Mouse (Mus musculus): ENCODE data around the gene Nlrp9b. TPM values are rescaled to one million over a fixed set of nuclear protein-coding genes. Genes with fewer than 3 reads are reported as not detected.
A peak's percentile ranks its signal among the peaks of the same experiment; 100 is the strongest.
"Not testable (repeated sequence)": the region's sequence is repeated elsewhere in the genome, so short reads cannot be mapped to it uniquely, and the experiment has no call there.

Nlrp9b gene
- not detected for total RNA-seq (2021)
- long read RNA-seq, experiment 1 = 0 reads
- long read RNA-seq, experiment 2 = 0 reads

DNA sequence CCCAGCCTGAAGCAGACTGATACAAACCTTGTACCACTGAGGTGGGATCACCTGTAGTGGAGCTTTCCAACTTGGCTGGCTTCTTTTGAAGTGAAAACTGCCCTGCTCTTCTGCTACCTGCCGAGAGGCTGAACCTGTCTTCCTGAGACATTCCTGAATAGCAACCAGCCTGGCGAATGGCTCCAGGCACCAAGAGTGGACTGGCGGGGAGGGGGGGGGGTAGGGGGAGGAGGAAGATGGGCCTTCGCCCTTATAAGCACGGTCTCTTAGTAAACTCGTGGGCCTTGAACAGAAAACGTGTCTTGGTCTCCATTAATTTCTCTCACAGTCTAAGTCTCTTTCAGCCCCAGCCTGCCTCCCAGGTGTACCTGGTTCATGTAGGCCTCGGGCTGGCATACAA is at the start of gene Nlrp9b:
Gene Nlrp9b, plus strand, starts transcription at position 301 of the 400 bp plus-strand sequence.
- intact Hi-C loops (cut with DNase I); DNase-seq: not testable (repeated sequence)

- intact Hi-C loops (cut with DNase I) = no loop called here
- no peak for DNase-seq
Measured at GRCm38 (mm10) chr7:19944709-19945108, 46.6 kb upstream of the Nlrp9b start.

- DNase-seq = no peak
- intact Hi-C loops (cut with DNase I) = no loop called here
Measured at GRCm38 (mm10) chr7:19945201-19945600, 46.1 kb upstream of the Nlrp9b start.

DNA sequence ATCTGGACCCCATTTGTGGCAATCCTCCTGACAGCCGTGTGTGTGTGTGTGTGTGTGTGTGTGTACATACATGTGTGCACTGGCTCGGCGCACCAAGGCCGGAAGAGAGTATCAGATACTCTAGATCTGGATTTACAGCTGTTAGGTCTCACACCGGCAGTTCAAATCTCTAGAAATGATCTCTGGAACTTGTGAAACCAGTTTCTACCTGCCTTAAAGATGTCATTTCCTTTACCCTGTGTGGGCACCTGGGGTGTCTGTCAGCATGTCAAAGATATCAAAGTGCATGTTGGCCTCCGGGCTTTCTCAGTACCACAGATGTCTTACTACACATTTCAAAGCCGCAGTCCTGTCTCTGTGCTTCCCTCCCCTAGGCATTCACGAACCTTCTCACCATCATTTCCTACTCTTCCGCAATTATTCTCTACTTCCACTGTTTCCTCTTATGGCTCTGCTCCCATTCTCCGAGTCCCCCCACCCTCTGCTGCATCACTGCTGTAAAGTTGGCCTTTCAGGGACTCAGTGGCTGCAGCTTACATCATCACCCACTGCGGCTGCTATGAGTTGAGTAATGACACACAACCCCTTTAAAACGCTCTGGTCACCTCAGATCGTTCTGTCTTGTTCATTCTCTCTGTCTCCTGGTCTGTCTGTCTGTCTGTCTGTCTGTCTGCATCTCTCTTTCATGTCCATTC is 45.3 kb upstream of the Nlrp9b start:
- intact Hi-C loops (cut with DNase I) = no loop called here
- no peak for DNase-seq

DNA sequence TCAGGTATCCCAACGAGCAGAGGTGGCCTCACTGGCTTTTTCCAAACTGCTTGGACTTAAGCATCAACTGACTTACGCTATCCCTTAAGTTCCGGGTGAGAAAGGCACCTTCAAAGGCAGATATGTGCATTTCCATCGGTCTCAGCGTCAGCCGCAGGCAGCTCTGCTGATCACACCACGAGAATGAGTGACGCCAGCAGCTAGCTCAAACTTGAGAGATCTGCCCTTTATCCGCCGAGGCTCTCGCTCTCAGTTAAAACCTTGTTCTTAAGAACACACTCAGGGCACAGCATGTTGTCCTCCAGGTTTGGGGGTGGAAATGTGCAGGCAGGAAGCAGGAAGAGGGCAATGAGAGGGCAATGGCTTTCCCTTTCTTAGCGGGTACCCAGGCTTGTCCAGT is 42.3 kb upstream of the Nlrp9b start:
- DNase-seq = no peak
- intact Hi-C loops (cut with DNase I) = no loop called here

DNA sequence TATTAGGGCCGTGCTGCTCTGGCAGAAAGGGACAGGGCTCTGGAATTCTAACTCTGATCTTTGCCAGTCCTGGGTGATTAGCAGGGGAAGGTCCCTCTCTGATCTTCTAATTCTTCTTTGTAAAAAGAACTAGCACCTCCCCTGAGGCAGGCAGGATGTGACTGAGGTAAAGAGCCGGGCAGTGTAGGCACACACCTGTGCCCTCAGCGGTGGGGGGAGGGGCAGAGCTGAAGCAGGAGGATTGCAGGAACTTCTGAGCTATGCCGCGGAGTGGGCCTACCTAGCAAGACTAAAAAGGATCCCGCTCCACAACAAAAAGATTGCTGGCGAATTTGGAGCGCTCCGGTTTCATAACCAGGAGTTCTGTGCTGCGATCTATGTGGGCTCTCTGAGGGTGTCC is 41.3 kb upstream of the Nlrp9b start:
- DNase-seq = no peak
- intact Hi-C loops (cut with DNase I) = no loop called here

- no peak for DNase-seq
Measured at GRCm38 (mm10) chr7:19950589-19950988, 40.7 kb upstream of the Nlrp9b start, which contains the start of gene Igsf23. Igsf23 (minus strand) TSS chr7:19950756.

GRCm38 (mm10) chr7:19952320-19952986 is 38.8 kb upstream of the Nlrp9b start:
- intact Hi-C loops (cut with DNase I) = loop anchor here (1.0 kb wide), 1 partner anchor 42 kb away; no protein-coding TSS in a partner anchor
- DNase-seq = no peak

More at GRCm38 (mm10) chr7:19950589-19950988, 40.7 kb upstream of the Nlrp9b start, which contains the start of gene Igsf23:
- intact Hi-C loops (cut with DNase I) = no loop called here

- intact Hi-C loops (cut with DNase I) = no loop called here
- DNase-seq = no peak
Measured at GRCm38 (mm10) chr7:19953054-19953453, 38.2 kb upstream of the Nlrp9b start.

GRCm38 (mm10) chr7:19955861-19956260 is 35.4 kb upstream of the Nlrp9b start:
- no peak for DNase-seq
- intact Hi-C loops (cut with DNase I) = loop anchor here (1.0 to 2.0 kb wide), 2 partner anchors 46 to 79 kb away; no protein-coding TSS in a partner anchor

DNA sequence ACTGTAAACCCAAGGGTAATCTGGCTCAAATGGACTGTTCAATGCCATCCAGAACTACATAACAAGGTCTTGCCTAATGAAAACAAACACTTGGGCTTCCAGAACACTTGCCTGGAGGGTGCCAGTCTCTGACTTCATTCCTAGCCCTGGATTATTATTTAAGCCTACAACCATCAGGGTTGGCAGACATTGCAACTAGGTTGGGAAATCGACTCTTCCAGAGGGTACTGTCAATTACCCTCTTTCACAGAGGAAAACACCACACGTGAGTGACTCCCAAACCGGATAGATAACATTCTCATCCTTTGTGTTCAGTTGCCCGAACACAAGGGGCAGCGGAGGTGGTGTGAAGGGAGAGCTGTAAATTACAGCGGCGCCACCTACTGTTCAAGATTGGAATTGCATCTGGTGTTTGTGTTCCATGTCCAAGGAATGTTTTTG is 34.9 kb upstream of the Nlrp9b start:
- DNase-seq = peak; percentile 88 to 94
- intact Hi-C loops (cut with DNase I) = loop anchor here (1.0 to 2.0 kb wide), 2 partner anchors 46 to 80 kb away; no protein-coding TSS in a partner anchor

- intact Hi-C loops (cut with DNase I) = no loop called here
- no peak for DNase-seq
Measured at GRCm38 (mm10) chr7:19962423-19962822, 28.8 kb upstream of the Nlrp9b start.

DNA sequence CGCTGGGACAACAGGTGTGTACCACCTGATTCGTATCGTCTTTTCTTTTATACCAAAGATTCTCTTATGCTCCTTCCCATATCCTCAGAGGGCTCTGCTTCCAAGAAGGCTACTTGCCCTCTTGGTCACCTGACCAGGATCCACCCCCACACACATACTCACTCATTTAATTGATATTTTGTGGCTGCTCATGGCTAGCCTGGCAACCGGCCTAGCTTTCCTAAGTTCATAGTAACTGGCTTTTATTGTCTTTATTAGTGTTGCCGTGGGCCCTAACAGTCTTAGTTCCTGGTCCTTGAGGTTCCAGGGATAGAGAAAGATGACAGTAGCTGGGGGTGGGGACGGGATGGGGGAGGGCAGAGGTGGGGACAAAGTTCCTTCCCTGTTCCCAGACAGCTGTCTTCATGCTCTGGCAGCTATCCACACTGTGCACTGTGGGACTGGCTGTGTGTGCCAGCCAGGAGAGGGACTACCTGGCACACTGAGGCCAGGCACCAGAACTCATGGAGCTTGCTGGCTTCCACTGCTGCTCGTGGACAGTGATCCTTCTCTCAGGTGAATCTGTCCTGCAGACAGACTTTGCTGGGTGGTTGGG is 26.2 kb upstream of the Nlrp9b start, which contains the start of gene Ceacam20:
Gene Ceacam20, plus strand, starts transcription at position 428 of the 595 bp plus-strand sequence.
- no peak for DNase-seq
- intact Hi-C loops (cut with DNase I) = no loop called here

- no peak for DNase-seq
- intact Hi-C loops (cut with DNase I) = no loop called here
Measured at GRCm38 (mm10) chr7:19969106-19969505, 22.2 kb upstream of the Nlrp9b start.

DNA sequence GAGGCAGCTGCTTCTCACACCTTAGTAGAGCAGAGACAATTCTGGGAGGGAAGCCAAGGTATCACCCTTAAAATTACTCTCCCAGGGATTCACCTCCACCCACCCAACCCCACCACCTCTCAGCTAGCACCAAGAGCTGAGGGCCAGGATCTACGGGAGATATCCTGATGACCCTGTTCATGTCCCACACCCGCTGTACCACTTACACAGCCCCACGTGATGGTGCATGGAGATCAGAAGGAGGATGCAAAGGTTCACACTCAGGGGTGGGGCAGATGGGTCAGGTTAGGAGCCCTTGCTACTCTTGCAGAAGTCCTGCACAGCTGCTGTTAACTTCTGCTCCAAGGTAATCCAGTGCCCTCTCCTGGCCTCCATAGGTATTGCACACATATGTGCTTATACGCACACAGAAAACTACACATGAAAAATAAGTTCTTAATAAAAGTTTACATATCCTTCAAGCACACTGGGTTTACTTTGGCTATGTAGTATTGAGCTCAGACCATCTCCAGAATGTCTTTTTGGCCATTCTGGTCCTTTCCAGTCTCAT is 21.6 kb upstream of the Nlrp9b start:
- intact Hi-C loops (cut with DNase I) = no loop called here
- DNase-seq = no peak

- intact Hi-C loops (cut with DNase I) = no loop called here
Measured at GRCm38 (mm10) chr7:19970196-19970595, 21.1 kb upstream of the Nlrp9b start.

DNA sequence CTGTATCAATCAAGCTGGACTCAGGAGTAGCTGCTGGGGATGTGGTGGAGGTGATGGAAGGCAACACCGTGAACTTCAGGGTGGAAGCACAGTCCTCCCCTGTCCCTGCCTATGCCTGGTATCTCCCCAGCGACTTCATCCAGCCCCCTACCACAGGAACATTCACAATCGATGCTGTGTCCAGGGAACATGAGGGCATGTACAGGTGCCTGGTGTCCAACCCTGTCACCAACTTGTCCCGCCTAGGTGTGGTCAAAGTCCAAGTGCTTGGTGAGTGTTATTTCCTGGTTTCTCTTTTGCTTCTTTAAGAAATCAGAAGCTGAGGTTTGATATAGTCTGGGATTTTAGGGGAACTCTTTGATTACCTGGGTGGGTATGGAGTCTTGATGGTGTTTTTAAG is 19.7 kb upstream of the Nlrp9b start:
- DNase-seq = no peak
- intact Hi-C loops (cut with DNase I) = no loop called here

More at GRCm38 (mm10) chr7:19970196-19970595, 21.1 kb upstream of the Nlrp9b start:
- DNase-seq = no peak

DNA sequence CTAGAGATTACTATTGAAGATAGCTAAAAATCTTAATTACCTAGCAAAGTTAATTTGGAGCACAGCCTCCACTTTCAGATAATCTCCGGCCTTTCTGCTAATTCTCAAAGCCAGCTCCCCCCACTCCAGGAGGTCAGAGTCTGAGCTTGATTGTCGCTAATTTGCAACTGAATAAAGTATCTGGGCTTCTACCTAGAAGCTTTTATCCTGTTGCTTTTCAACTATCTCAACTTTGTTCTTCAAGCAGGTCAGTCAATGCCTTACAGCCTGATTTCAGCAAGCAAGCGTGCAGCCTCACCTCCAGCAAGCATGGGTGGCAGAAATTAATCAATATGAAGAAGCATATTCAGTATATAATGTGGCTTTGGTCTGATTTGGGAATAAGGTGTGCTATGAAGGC is 5.5 kb downstream of the Nlrp9b start:
- intact Hi-C loops (cut with DNase I) = not testable (repeated sequence)

DNA sequence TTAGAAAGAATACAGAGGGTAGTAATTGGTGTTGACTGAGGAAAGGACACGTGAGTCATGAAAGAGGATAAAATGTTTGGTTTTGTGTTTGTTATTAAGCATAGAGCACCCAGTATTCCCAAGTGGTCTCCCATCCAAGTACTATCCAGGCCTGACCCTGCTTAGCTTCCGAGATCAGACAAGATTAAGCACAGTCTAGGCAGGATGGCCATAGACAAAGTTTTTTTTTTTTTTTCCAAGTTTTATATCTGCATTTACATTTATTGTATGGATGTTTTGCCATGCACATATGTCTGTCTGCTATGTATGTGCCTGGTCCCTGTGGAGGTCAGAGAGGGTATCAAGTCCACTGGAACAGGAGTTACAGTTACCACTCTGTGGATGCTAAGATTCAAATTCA is 18.7 kb downstream of the Nlrp9b start:
- DNase-seq = no peak
- intact Hi-C loops (cut with DNase I) = no loop called here

More for the DNA sequence above, 5.5 kb downstream of the Nlrp9b start:
- DNase-seq = not testable (repeated sequence)

DNA sequence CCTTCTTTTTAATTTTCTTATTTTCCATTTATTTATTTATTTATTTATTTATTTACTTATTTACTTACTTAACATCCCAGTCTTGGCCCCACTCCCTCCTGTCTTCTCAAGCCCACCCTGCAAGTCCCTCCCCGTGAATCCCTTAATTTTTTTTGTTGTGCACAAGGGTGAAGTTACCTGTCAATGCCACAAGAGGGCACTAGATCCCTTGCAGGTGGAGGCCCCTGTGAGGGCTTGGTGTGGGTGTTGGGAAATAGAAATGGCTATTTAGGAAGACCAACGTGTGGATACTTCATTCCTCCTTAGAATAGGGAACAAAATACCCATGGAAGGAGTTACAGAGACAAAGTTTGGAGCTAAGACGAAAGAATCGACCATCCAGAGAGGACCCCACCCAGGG is 72.8 kb downstream of the Nlrp9b start:
- intact Hi-C loops (cut with DNase I) = not testable (repeated sequence)

GRCm38 (mm10) chr7:20078118-20078517 is 86.9 kb downstream of the Nlrp9b start:
- intact Hi-C loops (cut with DNase I); DNase-seq: not testable (repeated sequence)

More for the DNA sequence above, 72.8 kb downstream of the Nlrp9b start:
- DNase-seq = not testable (repeated sequence)
